Mouse (Mus musculus) intestine, embryonic 15.5 days (tissue): ENCODE results near the gene Nek11. TPM values are rescaled to one million over a fixed set of nuclear protein-coding genes. Genes with fewer than 3 reads are reported as not detected.

Source experiments
- polyA plus RNA-seq: library from polyadenylated mRNA; unstranded; fragments of >200 nt; fragmentation: Nextera tagmentation; extraction: Ambion mirVana; gene quantifications from 2 replicates; pipeline ENCODE4 v1.2.1, GENCODE M21; 2015

Nek11 gene
- polyA plus RNA-seq, 1 experiment from 2014 or later = 0.20 TPM

Other genes with a start within 250 kb of the Nek11 start
- gene Aste1, start 132 bp downstream of the Nek11 start, polyA plus RNA-seq = 12.4 and 15.4 TPM in 2 replicates
- gene Atp2c1, start 131.8 kb upstream of the Nek11 start, polyA plus RNA-seq = 47.0 and 57.0 TPM in 2 replicates
- gene Pik3r4, start 247.5 kb upstream of the Nek11 start, polyA plus RNA-seq = 16.4 and 17.2 TPM in 2 replicates